Mouse (Mus musculus) heart, postnatal 0 days (tissue): Measurements from ENCODE around the gene Creb1. TPM values are rescaled to one million over a fixed set of nuclear protein-coding genes. Genes with fewer than 3 reads are reported as not detected.
"Not testable (repeated sequence)": the region's sequence is repeated elsewhere in the genome, so short reads cannot be mapped to it uniquely, and the experiment has no call there.

Source experiments
- ATAC-seq: fragments of 200-750 bp; cut with Nextera tagmentation; 2 replicates; pipeline ENCODE4 v1.8.0; 2017; ENCODE audit warnings: low read depth, moderate number of reproducible peaks, moderate library complexity; ENCODE audit not compliant: insufficient read depth
- DNase-seq: peaks from one replicate; pipeline ENCODE4 v3.0.0-alpha.2; 2016; ENCODE audit warnings: low spot score
- H3K27ac ChIP-seq: fragments of 300-500 bp; sonication (generic); 2 replicates; pipeline ENCODE4 v1.5.1; 2014; ENCODE audit warnings: low read depth, mild to moderate bottlenecking
- H3K27me3 ChIP-seq: fragments of 300-500 bp; sonication (generic); 2 replicates; pipeline ENCODE4 v1.6.1; 2014; ENCODE audit warnings: low read length, mixed read lengths; ENCODE audit not compliant: control insufficient read depth, insufficient read depth
- H3K36me3 ChIP-seq: fragments of 300-500 bp; sonication (generic); replicated peaks from 2 replicates; pipeline ENCODE4 v1.6.1; 2014; ENCODE audit warnings: low read length, mixed read lengths; ENCODE audit not compliant: control insufficient read depth, insufficient read depth
- H3K4me1 ChIP-seq: fragments of 300-500 bp; sonication (generic); 2 replicates; pipeline ENCODE4 v1.6.1; 2014; ENCODE audit warnings: antibody characterized with exemption; ENCODE audit not compliant: control insufficient read depth, insufficient read depth
- H3K4me2 ChIP-seq: fragments of 300-500 bp; sonication (generic); 2 replicates; pipeline ENCODE4 v1.6.1; 2014; ENCODE audit warnings: low read depth, mild to moderate bottlenecking, low read length, moderate library complexity
- H3K4me3 ChIP-seq: fragments of 300-500 bp; sonication (generic); 2 replicates; pipeline ENCODE4 v1.5.1; 2014; ENCODE audit warnings: low read depth, low read length
- H3K9ac ChIP-seq: fragments of 300-500 bp; sonication (generic); replicated peaks from 2 replicates; pipeline ENCODE4 v1.6.1; 2014; ENCODE audit warnings: low read depth, low read length, mixed read lengths
- H3K9me3 ChIP-seq: fragments of 300-500 bp; sonication (generic); replicated peaks from 2 replicates; pipeline ENCODE4 v1.6.1; 2016; ENCODE audit warnings: low read length; ENCODE audit not compliant: control insufficient read depth
- CTCF ChIP-seq: IDR thresholded peaks from 2 replicates; pipeline ENCODE4 v1.5.1; 2016; ENCODE audit warnings: antibody characterized with exemption, control low read depth, low read depth
- EP300 ChIP-seq: IDR thresholded peaks from 2 replicates; pipeline ENCODE4 v1.6.1; 2016; ENCODE audit warnings: antibody characterized with exemption, low read depth
- WGBS: fragments of 180-500 bp; shearing (Covaris S2); extraction: QIAGEN DNeasy Blood & Tissue Kit; methylation state at CpG from one replicate; pipeline ENCODE4 v1.1.7; 2014; 5-methylcytosine and 5-hydroxymethylcytosine counted together
- polyA plus RNA-seq: library from polyadenylated mRNA; unstranded; fragments of >200 nt; fragmentation: Nextera tagmentation; extraction: Ambion mirVana; gene quantifications from 2 replicates; pipeline ENCODE4 v1.2.1, GENCODE M21; 2015
- total RNA-seq: library from RNA; depleted of rRNA; stranded (reverse); fragments of >200 nt; gene quantifications from 2 replicates; pipeline ENCODE4 v1.2.3, GENCODE M21; 2014; ENCODE audit warnings: low replicate concordance

Creb1 gene
- total and polyA plus RNA-seq, 2 experiments from 2014 or later: 11.2 to 37.4 TPM

DNA sequence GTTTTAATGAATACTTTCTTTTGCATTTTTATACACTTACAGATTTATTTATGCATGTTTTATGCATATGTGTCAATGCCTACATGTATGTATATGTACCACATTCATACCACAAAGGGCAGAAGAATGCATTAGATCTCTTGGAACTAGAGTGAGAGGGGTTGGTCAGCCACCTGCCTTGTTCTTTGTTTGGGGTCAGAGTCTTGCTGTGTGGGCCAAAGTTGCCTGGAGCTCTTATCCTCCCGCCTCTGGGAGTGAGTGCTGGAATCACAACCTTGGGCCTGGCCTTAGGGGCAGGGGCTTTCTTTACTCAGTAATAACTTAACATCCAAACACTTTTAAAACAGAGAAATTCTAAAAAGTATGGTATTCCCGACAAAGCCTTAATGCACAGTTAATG, 44.3 kb downstream of the Creb1 start:
- Histone ChIP-seq H3K27ac (no peak overlapping the region), H3K4me3 (no peak overlapping the region), H3K4me2 (no peak overlapping the region), H3K9me3 (no peaks in the 10 kb centered on the region), H3K4me1 (no peaks in the 10 kb centered on the region), H3K9ac (no peak overlapping the region), H3K36me3 (peaks cover 56% of the 10 kb centered on the region), H3K27me3 (no peaks in the 10 kb centered on the region)
- TF ChIP-seq EP300 (no peak), CTCF (no peak)
- DNase-seq (no peak), ATAC-seq (no peak)
- 91% methylated on average over 2 of the region's 2 CpGs for WGBS

DNA sequence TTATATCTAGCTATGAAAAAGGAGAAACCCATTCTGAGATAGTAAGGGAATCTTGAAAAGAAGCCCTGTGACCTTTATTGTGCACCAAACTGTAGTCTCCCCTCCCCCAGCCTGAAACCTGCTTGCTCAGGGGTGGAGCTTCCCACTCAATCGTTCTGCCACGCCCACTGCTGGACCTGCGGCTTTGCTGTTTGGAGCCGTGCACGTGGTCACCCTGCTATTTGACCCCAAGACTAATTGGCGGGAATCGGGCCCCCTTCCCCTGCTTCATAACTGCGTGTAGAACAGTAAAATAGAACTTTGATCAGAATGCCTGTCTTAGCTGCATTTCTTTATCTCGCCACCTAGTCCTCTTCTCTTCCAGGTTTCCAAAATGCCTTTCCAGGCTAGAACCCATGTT, 45.5 kb downstream of the Creb1 start:
- ATAC-seq, DNase-seq, H3K27ac ChIP-seq, H3K9me3 ChIP-seq, H3K4me3 ChIP-seq, H3K4me2 ChIP-seq, H3K9ac ChIP-seq, H3K27me3 ChIP-seq, H3K4me1 ChIP-seq: not testable (repeated sequence)
- 73% methylated on average over 9 of the region's 9 CpGs for WGBS
- H3K36me3 ChIP-seq: peaks cover 57% of the 10 kb centered on the region

DNA sequence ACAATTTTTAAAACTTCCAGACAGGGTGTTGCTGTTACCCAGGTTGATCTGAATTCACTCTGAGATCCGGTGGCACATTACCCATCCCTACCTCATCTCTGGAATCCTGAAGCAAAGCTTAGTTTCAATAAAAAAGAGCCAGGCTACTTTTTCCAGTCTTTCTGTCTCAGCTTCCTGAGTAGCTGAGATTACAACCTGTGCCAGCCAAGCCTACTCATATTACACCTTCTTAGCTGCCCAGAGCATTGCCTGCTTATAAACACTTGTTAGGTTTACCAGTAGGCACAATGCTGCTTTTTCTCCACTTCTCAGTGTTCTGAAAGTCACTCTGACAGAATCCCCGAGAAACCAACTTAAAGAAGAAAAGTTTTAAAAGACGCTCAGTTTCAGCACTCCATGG, 46.4 kb downstream of the Creb1 start:
- no peak overlapping the region for H3K4me2 ChIP-seq

DNA sequence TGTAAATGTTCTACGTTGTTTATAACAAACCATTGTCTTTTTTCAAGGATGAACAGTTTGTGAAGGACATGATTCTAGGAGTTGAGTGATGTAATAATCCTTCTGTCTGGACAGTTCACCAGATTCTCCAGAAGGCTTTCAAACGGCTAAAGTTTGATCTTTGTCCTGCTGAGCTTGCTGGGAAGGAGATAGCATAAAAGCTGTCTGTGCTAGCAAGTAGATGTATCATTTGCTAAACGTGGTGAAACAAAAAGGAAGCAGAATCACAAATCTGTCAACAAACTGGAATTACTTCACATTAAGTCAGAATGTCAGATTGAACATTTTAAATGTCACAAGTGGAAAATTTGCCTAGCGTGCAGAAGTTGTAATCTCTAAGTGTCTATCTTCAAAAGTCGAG, 66.5 kb downstream of the Creb1 start:
- WGBS: 42% methylated on average over 5 of the region's 5 CpGs
- TF ChIP-seq CTCF: no peak
- no peak for TF ChIP-seq EP300
- H3K9ac ChIP-seq: no peak overlapping the region
- DNase-seq (no peak), ATAC-seq (no peak)
- H3K27me3 ChIP-seq: no peaks in the 10 kb centered on the region
- peaks cover 17% of the 10 kb centered on the region for H3K4me1 ChIP-seq
- no peaks in the 10 kb centered on the region for H3K9me3 ChIP-seq
- H3K27ac ChIP-seq: no peak overlapping the region
- H3K4me2 ChIP-seq: no peak overlapping the region
- H3K4me3 ChIP-seq: no peak overlapping the region
- peaks cover 32% of the 10 kb centered on the region; the same call in 1 of the 2 replicates for H3K36me3 ChIP-seq

More for the DNA sequence above, 46.4 kb downstream of the Creb1 start:
- no peak overlapping the region for H3K9ac ChIP-seq
- H3K27ac ChIP-seq: no peak overlapping the region
- no peak for ATAC-seq
- H3K9me3 ChIP-seq: no peaks in the 10 kb centered on the region
- peaks cover 57% of the 10 kb centered on the region for H3K36me3 ChIP-seq
- no peaks in the 10 kb centered on the region for H3K27me3 ChIP-seq
- no peak overlapping the region for H3K4me3 ChIP-seq
- DNase-seq: no peak
- no peaks in the 10 kb centered on the region for H3K4me1 ChIP-seq
- WGBS: 90% methylated on average over 3 of the region's 3 CpGs
- no peak for TF ChIP-seq CTCF
- no peak for TF ChIP-seq EP300

DNA sequence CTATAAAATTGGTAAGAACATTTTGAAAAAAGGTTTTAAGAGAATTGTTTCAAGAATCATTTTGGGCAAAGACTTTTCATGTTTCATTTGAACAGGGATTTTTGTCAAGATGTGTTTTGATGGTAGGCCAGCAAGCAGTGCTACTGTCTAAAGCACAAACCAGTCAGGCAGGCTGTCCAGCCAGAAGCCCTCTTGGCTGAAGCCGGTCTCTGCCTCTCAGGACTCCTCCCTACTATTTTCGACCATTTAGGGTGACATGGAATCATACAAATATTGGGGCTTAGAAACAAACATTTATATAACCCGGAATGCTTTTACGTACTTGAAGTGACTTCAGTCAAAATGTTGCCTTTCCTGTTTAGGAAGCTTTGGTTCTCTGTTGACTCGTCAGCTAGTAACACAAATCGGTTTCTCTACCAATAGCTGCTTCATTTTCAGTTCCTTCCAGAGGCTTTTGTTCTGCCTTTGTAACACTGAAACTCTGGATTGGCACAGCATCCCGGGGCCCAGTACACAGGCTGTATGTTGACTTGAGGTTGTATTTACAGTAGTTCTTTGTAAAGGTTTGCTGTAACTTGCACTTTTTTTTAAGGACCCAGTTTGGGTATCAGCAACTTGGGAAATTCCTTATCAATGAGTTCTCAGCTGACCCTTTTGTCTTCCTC, 68.1 kb downstream of the Creb1 start:
- no peak overlapping the region for H3K27ac ChIP-seq
- peaks cover 33% of the 10 kb centered on the region; the same call in 1 of the 2 replicates for H3K36me3 ChIP-seq
- H3K9ac ChIP-seq: no peak overlapping the region
- no peak overlapping the region for H3K4me3 ChIP-seq
- H3K4me1 ChIP-seq: peaks cover 12% of the 10 kb centered on the region; the same call in 1 of the 2 replicates
- no peak overlapping the region for H3K4me2 ChIP-seq
- no peak for TF ChIP-seq CTCF
- no peak for TF ChIP-seq EP300
- DNase-seq (no peak), ATAC-seq (no peak)
- H3K9me3 ChIP-seq: no peaks in the 10 kb centered on the region
- H3K27me3 ChIP-seq: no peaks in the 10 kb centered on the region
- WGBS: 80% methylated on average over 7 of the region's 7 CpGs

DNA sequence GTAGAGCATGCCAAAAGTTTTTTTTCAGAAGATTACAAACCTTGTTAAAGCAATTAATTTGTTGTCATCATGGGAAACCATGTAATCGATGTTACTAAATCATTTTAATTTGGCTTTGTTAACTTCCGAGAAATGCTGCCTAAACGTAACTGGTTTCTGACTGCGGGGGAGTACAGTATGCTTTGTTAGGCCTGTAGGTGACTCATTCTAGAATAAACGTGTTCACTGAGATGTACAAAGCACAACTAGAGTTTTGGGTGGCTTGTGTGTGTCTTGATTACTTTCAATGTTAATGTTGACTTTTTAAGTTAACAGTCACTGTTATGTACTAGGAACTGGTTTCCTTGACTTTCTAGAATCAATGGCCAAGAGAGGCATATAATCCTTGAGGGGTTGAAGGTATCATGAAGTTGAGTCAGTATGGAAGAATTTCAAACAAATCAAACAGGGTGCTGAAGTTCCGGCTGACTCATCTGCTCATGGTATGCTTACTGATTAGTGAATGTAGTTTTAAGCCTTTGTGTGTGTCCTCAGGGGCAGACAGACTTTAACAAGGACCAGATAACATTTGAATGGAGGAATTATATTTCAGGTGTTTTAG, 68.9 kb downstream of the Creb1 start:
- no peak overlapping the region for H3K27ac ChIP-seq
- peaks cover 28% of the 10 kb centered on the region; the same call in 1 of the 2 replicates for H3K36me3 ChIP-seq
- H3K4me1 ChIP-seq: 0 out of 2 replicates have a peak, but pooled peaks cover 5% of the 10 kb centered on the region
- H3K9ac ChIP-seq: no peak overlapping the region
- WGBS: 72% methylated on average over 6 of the region's 6 CpGs
- H3K4me3 ChIP-seq: no peak overlapping the region
- DNase-seq: no peak
- no peaks in the 10 kb centered on the region for H3K27me3 ChIP-seq
- ATAC-seq: no peak
- TF ChIP-seq CTCF (no peak), EP300 (no peak)
- no peak overlapping the region for H3K4me2 ChIP-seq
- no peaks in the 10 kb centered on the region for H3K9me3 ChIP-seq
